Mouse (Mus musculus) adrenal gland (tissue): ENCODE data around the gene Nox3.

Experiments used
- intact Hi-C: fragments of 180-260 bp; cut with DNase I; formaldehyde crosslinking; loops from one replicate; pipeline ENCODE4 v1.15.1; 2025

Gene Nox3

DNA sequence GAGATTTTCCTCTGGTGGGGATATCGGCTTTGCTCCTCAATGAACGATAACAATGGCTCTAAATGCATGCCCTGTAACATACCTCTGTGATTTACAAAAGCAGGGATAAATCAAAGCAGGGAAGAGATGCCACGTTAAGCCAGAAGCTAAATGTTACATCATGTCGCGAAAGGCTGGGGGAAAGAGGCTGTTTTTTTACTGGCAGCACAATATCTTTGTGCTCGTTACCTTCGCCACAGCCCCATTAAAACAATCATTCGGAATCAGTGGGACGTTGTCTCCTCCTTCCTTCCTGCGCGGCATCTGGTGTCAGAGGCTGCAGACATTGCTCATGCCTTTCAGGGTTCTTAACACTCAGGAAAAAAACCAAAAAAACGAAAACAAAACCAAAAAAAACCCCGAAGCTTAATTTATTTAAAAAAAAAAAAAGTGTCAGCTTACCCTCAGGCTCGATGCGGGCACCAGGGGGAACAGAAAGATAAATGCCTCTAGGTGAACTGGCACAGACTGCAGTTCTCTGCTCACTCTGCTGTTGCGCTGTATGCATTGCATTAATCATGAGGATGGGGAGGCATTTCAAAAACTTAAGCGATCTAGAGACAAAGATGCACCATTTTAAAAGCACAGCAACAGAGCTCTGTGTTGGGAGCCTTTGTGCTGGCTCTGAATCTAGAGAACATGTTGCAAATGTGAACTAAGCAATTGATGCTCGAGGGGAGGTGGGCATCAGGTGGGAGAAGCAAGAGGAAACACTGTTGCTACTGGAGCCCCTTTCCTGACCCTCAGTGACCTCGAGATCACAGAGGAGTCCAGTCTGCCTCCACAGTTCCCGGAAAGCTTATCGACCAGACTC lies 84.9 kb downstream of the Nox3 start:
- intact Hi-C loops: no loop called here

DNA sequence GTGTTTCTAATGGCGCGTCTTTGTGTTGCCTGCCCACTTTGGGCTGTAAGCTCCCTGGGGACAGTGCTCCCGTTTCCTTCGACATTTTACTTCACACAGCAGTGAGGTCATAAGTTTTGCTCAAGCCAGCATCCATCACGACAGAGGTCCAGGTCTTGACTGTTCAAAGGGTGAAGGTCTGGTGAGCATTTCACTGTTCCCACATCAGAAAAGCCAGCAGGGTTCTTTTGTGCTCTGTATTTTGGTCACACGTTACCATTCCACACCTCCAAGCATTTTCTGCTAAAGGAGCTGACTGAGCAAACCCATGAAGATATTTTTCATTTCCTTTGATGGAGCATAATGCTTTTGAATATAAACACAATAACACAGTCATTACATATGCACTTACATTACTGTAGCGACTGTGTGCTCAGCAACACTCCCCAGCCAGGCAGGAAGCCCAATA lies 85.7 kb downstream of the Nox3 start:
- intact Hi-C loops: no loop called here

DNA sequence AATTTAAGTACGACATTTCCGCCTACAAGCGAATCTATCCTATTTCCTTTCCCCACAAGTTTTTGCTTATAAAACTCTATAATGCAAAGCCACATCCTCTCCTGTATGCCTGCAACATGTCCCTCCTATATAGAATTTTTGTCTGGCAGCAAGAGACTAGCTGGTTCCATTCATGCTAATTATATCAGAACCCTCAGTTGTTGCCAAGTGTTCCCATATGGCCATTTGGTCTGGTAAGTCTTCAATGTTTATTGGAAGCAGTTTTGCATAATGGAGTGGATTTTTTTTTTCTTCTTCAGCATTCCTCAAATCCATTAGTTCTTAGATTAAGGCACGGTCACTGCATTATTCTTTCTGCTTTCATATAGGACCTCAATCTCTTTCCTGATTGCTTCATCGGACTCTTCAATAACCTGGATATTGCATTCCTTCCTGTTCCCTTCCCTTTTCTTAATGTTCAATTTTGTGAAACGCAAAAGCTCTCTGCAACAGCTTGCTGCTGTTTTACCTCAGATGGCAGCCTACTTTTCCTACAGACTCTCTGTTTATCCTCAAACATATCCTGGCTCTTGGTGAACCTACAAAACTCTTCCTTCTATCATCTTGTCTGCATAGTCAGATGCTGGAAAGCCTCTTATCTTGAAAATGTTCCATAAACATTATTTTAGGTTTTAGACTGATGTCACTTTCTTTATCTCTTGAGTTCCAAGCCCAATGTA lies 92.9 kb downstream of the Nox3 start:
- intact Hi-C loops: no loop called here

DNA sequence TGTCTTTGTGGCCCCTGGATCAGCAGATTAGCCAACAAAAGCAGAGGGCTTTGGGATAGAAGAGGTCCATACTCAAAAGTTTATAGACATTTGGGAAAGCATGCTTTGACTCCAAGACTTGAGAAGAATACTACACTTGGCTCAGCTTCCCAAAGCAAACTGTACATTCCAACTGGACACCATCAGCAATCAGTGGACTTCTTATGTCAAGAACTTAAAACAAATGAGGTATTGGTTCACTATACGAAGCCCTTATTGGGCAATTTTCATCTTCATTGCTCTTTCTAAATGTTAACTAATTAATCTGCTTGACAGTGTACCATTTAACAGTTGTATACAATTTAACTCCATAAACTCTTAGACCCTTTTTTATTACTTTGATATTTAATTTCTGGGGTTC lies 97.7 kb downstream of the Nox3 start:
- intact Hi-C loops: no loop called here

DNA sequence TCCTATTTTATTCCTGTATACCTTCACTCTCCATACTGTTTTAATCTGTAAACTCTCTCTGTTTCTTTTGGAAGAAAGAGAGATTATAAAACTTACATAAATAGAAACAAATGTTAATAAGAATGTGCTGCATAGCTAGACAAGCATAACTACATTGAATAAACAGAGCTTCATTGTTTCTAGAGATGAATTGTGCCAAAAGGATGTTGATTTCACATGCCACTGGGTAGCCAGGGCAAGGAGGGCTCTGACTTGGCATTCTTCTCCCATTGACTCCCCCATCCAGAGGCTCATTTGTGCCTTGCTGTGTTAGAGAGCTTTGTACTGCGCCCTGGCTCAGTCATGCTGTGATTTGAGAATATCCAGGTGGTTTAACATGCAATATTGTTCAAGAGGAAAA lies 98.2 kb downstream of the Nox3 start:
- intact Hi-C loops: no loop called here

DNA sequence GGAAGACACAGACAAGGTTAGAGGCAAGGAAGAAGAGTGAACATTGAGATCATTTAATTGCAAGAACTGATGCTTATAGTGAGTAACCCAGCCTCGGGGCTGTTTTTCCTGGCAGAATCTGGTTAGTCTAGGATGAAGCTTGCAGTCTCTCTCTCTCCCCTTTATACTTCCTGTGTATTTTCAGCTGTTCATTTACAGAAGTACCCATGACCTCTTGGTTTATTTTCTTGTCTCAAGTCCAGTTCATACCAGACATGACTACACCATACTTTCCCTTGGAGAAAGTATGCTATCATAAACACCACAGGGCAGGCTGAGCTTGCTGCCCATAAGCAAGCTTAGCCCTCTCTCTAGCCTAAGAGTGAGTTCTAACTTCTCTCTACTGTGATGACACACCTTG lies 98.9 kb downstream of the Nox3 start:
- intact Hi-C loops: no loop called here
